In genomic region chr1:134311760-134312159, GRCm38 (mm10) we compare ENCODE assay signal across 38 mouse cellular contexts. TPM values are rescaled to one million over a fixed set of nuclear protein-coding genes. Genes with fewer than 3 reads are reported as not detected.
"Had no signal": no experiment of that assay in that cellular context is flagged by ENCODE, and none has a peak within 500 bp of the region (broad histone marks: within the 10 kb centered on the region; RNA-seq: fewer than 3 reads in every experiment).

No protein-coding gene starts in this region.

- H3K4me3 ChIP-seq: heart, adult 2 months; heart, embryonic 10.5 days; heart, embryonic 12.5 days; heart, embryonic 13.5 days; heart, embryonic 15.5 days; hindbrain, embryonic 10.5 days; hindbrain, embryonic 12.5 days; hindbrain, embryonic 13.5 days; hindbrain, embryonic 15.5 days; intestine, embryonic 15.5 days; kidney, embryonic 15.5 days; left cerebral cortex, adult 2 months had no signal

- H3K27ac ChIP-seq: heart, adult 2 months; heart, embryonic 10.5 days; heart, embryonic 13.5 days; heart, embryonic 15.5 days; hindbrain, embryonic 10.5 days; hindbrain, embryonic 12.5 days; hindbrain, embryonic 13.5 days; hindbrain, embryonic 14.5 days; hindbrain, embryonic 15.5 days; hindbrain, postnatal 0 days; intestine, embryonic 15.5 days; kidney, embryonic 15.5 days; kidney, postnatal 0 days; left cerebral cortex, adult 2 months had no signal

- DNase-seq: heart, adult 2 months; heart, postnatal 10 days; heart, postnatal 14 days; heart, postnatal 36 days; heart, postnatal 4 days; kidney, adult 11 months; kidney, adult 18-20 months; kidney, adult 2 months; kidney, adult 8-10 months; kidney, adult 9 months; kidney, postnatal 10 days; kidney, postnatal 14 days; kidney, postnatal 25 days; kidney, postnatal 36 days; kidney, postnatal 4 days had no signal

RNA-seq across cellular contexts. Expression of gene Myog, which starts 22.0 kb away (rescaled TPM):
- total RNA-seq: heart, adult 2 months; heart, adult 8-10 months; heart, postnatal 10 days; heart, postnatal 14 days; heart, postnatal 25 days; heart, postnatal 36 days; hematopoietic stem cell, adult 5-6 weeks; layer of hippocampus, adult 18-20 months; layer of hippocampus, adult 8-10 months; layer of hippocampus, postnatal 25 days; layer of hippocampus, postnatal 36 days; left cerebral cortex, adult 18-20 months; left cerebral cortex, adult 2 months; left cerebral cortex, adult 8-10 months had no signal
